Mouse (Mus musculus): ENCODE measurements at regions not wholly inside any gene's neighbourhood (a gene's known extent, or its start where the extent isn't known, plus 50 kb on each side); places are given as distances from the start of the nearest gene placed in this dataset.

- Histone ChIP-seq H3K9me3 (ENCODE audit: control insufficient read depth, low read length) (0 out of 2 replicates have a peak, but pooled peaks cover 3% of the 10 kb centered on the region), H3K27ac (ENCODE audit: low read depth) (no peak overlapping the region), H3K4me2 (ENCODE audit: low read length) (no peak overlapping the region), H3K4me3 (ENCODE audit: low read depth, low read length) (no peak overlapping the region), H3K36me3 (ENCODE audit: control insufficient read depth, insufficient read depth, low read length) (no peaks in the 10 kb centered on the region), H3K4me1 (replicated peaks; ENCODE audit: control insufficient read depth, insufficient read depth, low read length) (peaks cover 4% of the 10 kb centered on the region), H3K9ac (ENCODE audit: low read length) (no peak overlapping the region), H3K27me3 (replicated peaks; ENCODE audit: control insufficient read depth, insufficient read depth, low read length) (no peaks in the 10 kb centered on the region)
- ATAC-seq (replicated peaks; ENCODE audit: low FRiP score, low TSS enrichment, low read depth) (no peak), DNase-seq (ENCODE audit: low spot score) (no peak)
- 85% methylated on average over 4 of the region's 4 CpGs for WGBS
Observed at GRCm38 (mm10) chr1:73149926-73150325, 134.2 kb upstream of the Tnp1 start.

GRCm38 (mm10) chr1:73142845-73143244 is 127.1 kb upstream of the Tnp1 start:
- H3K36me3 ChIP-seq (ENCODE audit: control insufficient read depth, insufficient read depth, low read length), result no peaks in the 10 kb centered on the region
- H3K9ac ChIP-seq (ENCODE audit: low read length), result no peak overlapping the region
- no peaks in the 10 kb centered on the region for H3K27me3 ChIP-seq (replicated peaks; ENCODE audit: control insufficient read depth, insufficient read depth, low read length)
- H3K4me3 ChIP-seq (ENCODE audit: low read depth, low read length), result no peak overlapping the region
- no peaks in the 10 kb centered on the region for H3K4me1 ChIP-seq (replicated peaks; ENCODE audit: control insufficient read depth, insufficient read depth, low read length)
- H3K27ac ChIP-seq (ENCODE audit: low read depth), result no peak overlapping the region
- DNase-seq (ENCODE audit: low spot score) (no peak), ATAC-seq (replicated peaks; ENCODE audit: low FRiP score, low TSS enrichment, low read depth) (no peak)
- no peak overlapping the region for H3K4me2 ChIP-seq (ENCODE audit: low read length)
- 0 out of 2 replicates have a peak, but pooled peaks cover 3% of the 10 kb centered on the region for H3K9me3 ChIP-seq (ENCODE audit: control insufficient read depth, low read length)
- 84% methylated on average over 8 of the region's 8 CpGs for WGBS

DNA sequence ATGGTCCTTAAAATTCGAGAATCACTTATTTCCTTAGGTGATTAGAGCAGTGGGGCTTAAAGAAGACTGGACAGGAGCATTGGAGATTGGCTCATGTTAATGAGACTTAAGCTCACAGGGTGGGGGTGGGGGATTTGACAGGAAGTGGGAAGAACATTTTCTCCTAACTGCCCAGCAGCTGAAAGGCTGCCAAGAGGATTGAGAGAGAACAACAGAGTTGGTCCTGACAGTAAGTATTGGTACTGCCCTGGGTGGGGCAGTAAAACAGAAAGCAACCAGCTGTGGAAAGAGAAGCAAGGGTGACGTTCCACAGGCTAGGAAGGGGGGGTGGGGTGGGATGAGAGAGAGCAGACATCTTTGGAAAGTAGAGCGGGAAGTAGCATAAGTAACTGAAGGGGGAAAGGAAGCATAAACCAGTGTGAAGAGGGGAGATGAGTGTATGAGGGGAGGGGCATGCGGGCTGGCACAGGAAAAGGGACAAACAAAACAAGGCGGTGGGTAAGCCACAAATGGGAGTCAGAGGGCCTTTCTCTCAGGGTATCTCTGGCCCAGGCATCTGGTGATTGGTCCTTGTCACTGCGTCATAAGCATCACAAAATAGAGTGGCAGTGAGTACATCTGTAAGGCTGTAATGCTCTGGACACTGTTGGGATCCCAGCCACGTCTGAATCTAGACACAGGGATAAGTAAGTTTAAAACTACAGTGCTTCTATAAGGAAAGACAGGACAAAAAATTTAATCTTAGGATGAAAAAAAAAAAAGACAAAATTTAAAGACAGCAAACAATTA is 125.0 kb upstream of the Tnp1 start:
- Histone ChIP-seq H3K9ac (ENCODE audit: low read length) (no peak overlapping the region), H3K27me3 (replicated peaks; ENCODE audit: control insufficient read depth, insufficient read depth, low read length) (no peaks in the 10 kb centered on the region), H3K4me3 (ENCODE audit: low read depth, low read length) (no peak overlapping the region), H3K27ac (ENCODE audit: low read depth) (no peak overlapping the region), H3K4me2 (ENCODE audit: low read length) (0 out of 2 replicates have a peak overlapping the region, but pooled peaks have one; percentile 2), H3K9me3 (ENCODE audit: control insufficient read depth, low read length) (0 out of 2 replicates have a peak, but pooled peaks cover 3% of the 10 kb centered on the region), H3K4me1 (replicated peaks; ENCODE audit: control insufficient read depth, insufficient read depth, low read length) (no peaks in the 10 kb centered on the region), H3K36me3 (ENCODE audit: control insufficient read depth, insufficient read depth, low read length) (no peaks in the 10 kb centered on the region)
- ATAC-seq (replicated peaks; ENCODE audit: low FRiP score, low TSS enrichment, low read depth) (no peak), DNase-seq (ENCODE audit: low spot score) (no peak)
- WGBS, result 54% methylated on average over 7 of the region's 7 CpGs

DNA sequence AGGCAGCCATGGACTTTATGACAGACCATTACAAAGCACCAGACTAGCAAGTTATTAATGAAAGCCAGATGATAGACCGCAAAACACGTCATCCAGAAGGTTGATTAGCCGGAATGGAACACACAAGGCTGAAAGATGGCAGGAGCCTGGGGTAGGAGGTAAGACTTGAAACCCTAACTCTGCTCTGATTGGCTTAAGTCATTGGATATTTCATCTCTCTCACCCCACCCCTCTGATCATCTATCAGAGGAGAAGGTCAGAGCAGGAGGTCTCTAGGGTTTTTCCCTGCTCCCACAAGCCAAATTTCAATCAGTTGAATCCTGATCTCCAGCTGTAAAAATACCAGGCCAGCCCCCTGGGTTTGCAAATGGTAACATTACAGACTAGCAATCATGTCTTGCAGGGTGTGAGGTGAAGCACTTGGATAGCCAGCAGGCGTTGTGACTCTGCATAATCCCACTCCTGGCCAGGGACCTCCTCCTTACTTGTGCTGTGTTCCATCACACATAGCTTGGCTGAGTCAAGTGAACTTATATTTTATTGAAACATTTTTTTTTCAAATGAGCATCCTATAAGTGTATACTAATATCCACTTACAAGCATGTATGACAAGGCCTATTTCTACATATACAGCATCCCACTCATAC is 114.6 kb upstream of the Tnp1 start:
- H3K4me2 ChIP-seq (ENCODE audit: low read length), result no peak overlapping the region
- no peaks in the 10 kb centered on the region; the same call in 1 of the 2 replicates for H3K4me1 ChIP-seq (replicated peaks; ENCODE audit: control insufficient read depth, insufficient read depth, low read length)
- ATAC-seq (replicated peaks; ENCODE audit: low FRiP score, low TSS enrichment, low read depth), result no peak
- H3K9ac ChIP-seq (ENCODE audit: low read length), result no peak overlapping the region
- H3K9me3 ChIP-seq (ENCODE audit: control insufficient read depth, low read length), result no peaks in the 10 kb centered on the region
- H3K4me3 ChIP-seq (ENCODE audit: low read depth, low read length), result no peak overlapping the region
- WGBS, result 94% methylated on average over 4 of the region's 4 CpGs
- no peaks in the 10 kb centered on the region for H3K36me3 ChIP-seq (ENCODE audit: control insufficient read depth, insufficient read depth, low read length)
- no peaks in the 10 kb centered on the region for H3K27me3 ChIP-seq (replicated peaks; ENCODE audit: control insufficient read depth, insufficient read depth, low read length)
- DNase-seq (ENCODE audit: low spot score), result no peak
- no peak overlapping the region for H3K27ac ChIP-seq (ENCODE audit: low read depth)

DNA sequence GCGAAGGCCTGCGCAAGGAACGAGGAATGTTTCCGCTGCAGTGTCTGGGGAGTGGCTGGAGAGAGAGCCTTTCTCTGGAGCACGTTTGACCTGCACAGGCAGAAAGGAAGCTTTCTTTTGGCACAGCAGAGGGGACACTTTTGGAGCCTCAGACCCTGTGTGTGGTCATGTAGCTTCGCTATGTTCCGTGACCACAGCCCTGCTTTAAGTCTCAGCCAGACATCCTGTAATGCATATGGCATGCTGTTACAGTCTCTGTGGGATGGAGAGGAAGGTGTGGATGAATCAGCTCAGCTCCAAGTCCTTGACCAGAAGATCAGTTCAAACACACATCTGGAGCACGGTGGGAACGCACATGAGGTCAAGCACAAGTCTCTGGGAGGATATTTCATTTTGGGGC is 107.3 kb upstream of the Tnp1 start:
- Histone ChIP-seq H3K9ac (ENCODE audit: low read length) (no peak overlapping the region), H3K4me2 (ENCODE audit: low read length) (no peak overlapping the region), H3K4me1 (replicated peaks; ENCODE audit: control insufficient read depth, insufficient read depth, low read length) (no peaks in the 10 kb centered on the region; the same call in 1 of the 2 replicates), H3K27ac (ENCODE audit: low read depth) (no peak overlapping the region), H3K36me3 (ENCODE audit: control insufficient read depth, insufficient read depth, low read length) (no peaks in the 10 kb centered on the region), H3K27me3 (replicated peaks; ENCODE audit: control insufficient read depth, insufficient read depth, low read length) (no peaks in the 10 kb centered on the region), H3K4me3 (ENCODE audit: low read depth, low read length) (no peak overlapping the region), H3K9me3 (ENCODE audit: control insufficient read depth, low read length) (no peaks in the 10 kb centered on the region)
- DNase-seq (ENCODE audit: low spot score) (no peak), ATAC-seq (replicated peaks; ENCODE audit: low FRiP score, low TSS enrichment, low read depth) (no peak)
- WGBS, result 82% methylated on average over 9 of the region's 9 CpGs

GRCm38 (mm10) chr1:73118661-73119060 is 103.0 kb upstream of the Tnp1 start:
- ATAC-seq (replicated peaks; ENCODE audit: low FRiP score, low TSS enrichment, low read depth) (no peak), DNase-seq (ENCODE audit: low spot score) (peak; percentile 29)
- 72% methylated on average over 6 of the region's 6 CpGs for WGBS
- no peak overlapping the region for H3K9ac ChIP-seq (ENCODE audit: low read length)
- H3K27ac ChIP-seq (ENCODE audit: low read depth), result no peak overlapping the region
- no peak overlapping the region for H3K4me3 ChIP-seq (ENCODE audit: low read depth, low read length)
- H3K4me1 ChIP-seq (replicated peaks; ENCODE audit: control insufficient read depth, insufficient read depth, low read length), result peaks cover 5% of the 10 kb centered on the region; the same call in 1 of the 2 replicates
- no peaks in the 10 kb centered on the region for H3K27me3 ChIP-seq (replicated peaks; ENCODE audit: control insufficient read depth, insufficient read depth, low read length)
- no peaks in the 10 kb centered on the region for H3K9me3 ChIP-seq (ENCODE audit: control insufficient read depth, low read length)
- no peaks in the 10 kb centered on the region for H3K36me3 ChIP-seq (ENCODE audit: control insufficient read depth, insufficient read depth, low read length)
- H3K4me2 ChIP-seq (ENCODE audit: low read length), result no peak overlapping the region

DNA sequence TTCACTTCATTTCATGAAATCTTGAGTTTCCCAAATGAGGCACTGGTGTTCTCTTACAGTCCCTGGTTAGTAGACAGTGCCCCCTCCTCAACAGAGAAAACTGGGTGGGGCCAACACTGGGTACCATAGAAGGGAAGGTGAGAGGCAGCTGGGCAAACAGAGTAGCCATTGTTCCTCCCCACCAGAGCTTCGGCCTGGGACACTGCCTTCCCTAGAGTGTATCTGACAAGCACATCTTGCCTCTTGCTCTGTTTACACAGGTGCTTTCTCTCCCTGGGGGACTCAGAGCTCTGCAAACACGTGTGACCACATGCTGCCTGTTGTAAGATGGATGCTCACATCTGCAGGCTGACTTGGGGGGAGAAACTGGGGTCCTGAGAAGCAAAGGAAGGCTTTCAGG is 100.8 kb upstream of the Tnp1 start:
- Histone ChIP-seq H3K27me3 (replicated peaks; ENCODE audit: control insufficient read depth, insufficient read depth, low read length) (no peaks in the 10 kb centered on the region), H3K27ac (ENCODE audit: low read depth) (no peak overlapping the region), H3K9ac (ENCODE audit: low read length) (no peak overlapping the region), H3K36me3 (ENCODE audit: control insufficient read depth, insufficient read depth, low read length) (no peaks in the 10 kb centered on the region), H3K9me3 (ENCODE audit: control insufficient read depth, low read length) (no peaks in the 10 kb centered on the region), H3K4me1 (replicated peaks; ENCODE audit: control insufficient read depth, insufficient read depth, low read length) (peaks cover 5% of the 10 kb centered on the region; the same call in 1 of the 2 replicates), H3K4me3 (ENCODE audit: low read depth, low read length) (no peak overlapping the region), H3K4me2 (ENCODE audit: low read length) (no peak overlapping the region)
- ATAC-seq (replicated peaks; ENCODE audit: low FRiP score, low TSS enrichment, low read depth) (no peak), DNase-seq (ENCODE audit: low spot score) (no peak)
- WGBS, result 5% methylated on average over 2 of the region's 2 CpGs

DNA sequence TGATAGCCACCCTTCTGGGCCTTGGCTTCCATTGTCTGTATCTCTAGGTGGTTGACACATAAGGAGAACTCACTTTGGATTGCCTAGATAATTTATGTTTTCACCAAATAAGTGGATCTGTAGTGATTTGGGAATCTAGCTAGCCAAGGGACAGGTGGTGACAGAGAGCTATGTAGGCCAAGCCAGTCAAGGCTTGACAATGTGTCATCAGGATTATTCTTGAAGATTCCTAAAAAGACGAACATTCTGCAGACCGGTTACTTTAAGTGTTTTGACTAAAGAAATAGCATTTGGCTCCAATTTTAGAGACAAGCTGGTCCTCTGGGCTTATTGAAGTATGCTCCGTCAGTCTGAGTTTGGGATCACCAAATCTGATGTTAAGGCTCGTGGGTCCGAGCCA is 100.1 kb upstream of the Tnp1 start:
- no peaks in the 10 kb centered on the region for H3K27me3 ChIP-seq (replicated peaks; ENCODE audit: control insufficient read depth, insufficient read depth, low read length)
- H3K9me3 ChIP-seq (ENCODE audit: control insufficient read depth, low read length), result no peaks in the 10 kb centered on the region
- WGBS, result 92% methylated on average over 5 of the region's 5 CpGs
- no peak for ATAC-seq (replicated peaks; ENCODE audit: low FRiP score, low TSS enrichment, low read depth)
- no peak overlapping the region for H3K4me3 ChIP-seq (ENCODE audit: low read depth, low read length)
- H3K36me3 ChIP-seq (ENCODE audit: control insufficient read depth, insufficient read depth, low read length), result no peaks in the 10 kb centered on the region
- H3K9ac ChIP-seq (ENCODE audit: low read length), result no peak overlapping the region
- no peak overlapping the region for H3K27ac ChIP-seq (ENCODE audit: low read depth)
- DNase-seq (ENCODE audit: low spot score), result no peak
- H3K4me1 ChIP-seq (replicated peaks; ENCODE audit: control insufficient read depth, insufficient read depth, low read length), result peaks cover 5% of the 10 kb centered on the region; the same call in 1 of the 2 replicates
- no peak overlapping the region for H3K4me2 ChIP-seq (ENCODE audit: low read length)

Data from intestine, embryonic 14.5 days (tissue).